Mouse (Mus musculus) lung, adult 10 weeks (tissue): ENCODE data around the gene Cfap46. TPM values are rescaled to one million over a fixed set of nuclear protein-coding genes. Genes with fewer than 3 reads are reported as not detected.

ENCODE experiments used
- polyA plus RNA-seq: library from polyadenylated mRNA; stranded (reverse); fragments of 350-450 nt; fragmentation: Illumina TruSeq; extraction: RNeasy Lipid Tissue Mini Kit (QIAGEN cat#74804); gene quantifications from one replicate; pipeline ENCODE4 v1.2.3, GENCODE M21; 2014; ENCODE audit warnings: low read depth, low replicate concordance; ENCODE audit not compliant: insufficient read depth

Cfap46 gene
- polyA plus RNA-seq: 4.9 TPM

GRCm38 (mm10) chr7:139683706-139684552, at the start of gene Cfap46:
Cfap46 (minus strand) TSS chr7:139683817.

GRCm38 (mm10) chr7:139582595-139582994, 101.0 kb downstream of the Cfap46 start, which contains the start of gene Nkx6-2:
Nkx6-2 (minus strand) TSS chr7:139582797.

Other genes with a start within 250 kb of the Cfap46 start
- 0.28 TPM for gene Nkx6-2, start 101.0 kb downstream of the Cfap46 start, polyA plus RNA-seq
- not detected for gene Adgra1, start 150.4 kb upstream of the Cfap46 start, polyA plus RNA-seq
- 2.2 TPM for gene Kndc1, start 210.9 kb upstream of the Cfap46 start, polyA plus RNA-seq